Mouse (Mus musculus): ENCODE results near the gene Ube2q1. TPM values are rescaled to one million over a fixed set of nuclear protein-coding genes. Genes with fewer than 3 reads are reported as not detected.
"Not testable (repeated sequence)": the region's sequence is repeated elsewhere in the genome, so short reads cannot be mapped to it uniquely, and the experiment has no call there.

Ube2q1 gene
- polyA plus RNA-seq, 1 experiment from 2014 or later = 9.8 TPM

DNA sequence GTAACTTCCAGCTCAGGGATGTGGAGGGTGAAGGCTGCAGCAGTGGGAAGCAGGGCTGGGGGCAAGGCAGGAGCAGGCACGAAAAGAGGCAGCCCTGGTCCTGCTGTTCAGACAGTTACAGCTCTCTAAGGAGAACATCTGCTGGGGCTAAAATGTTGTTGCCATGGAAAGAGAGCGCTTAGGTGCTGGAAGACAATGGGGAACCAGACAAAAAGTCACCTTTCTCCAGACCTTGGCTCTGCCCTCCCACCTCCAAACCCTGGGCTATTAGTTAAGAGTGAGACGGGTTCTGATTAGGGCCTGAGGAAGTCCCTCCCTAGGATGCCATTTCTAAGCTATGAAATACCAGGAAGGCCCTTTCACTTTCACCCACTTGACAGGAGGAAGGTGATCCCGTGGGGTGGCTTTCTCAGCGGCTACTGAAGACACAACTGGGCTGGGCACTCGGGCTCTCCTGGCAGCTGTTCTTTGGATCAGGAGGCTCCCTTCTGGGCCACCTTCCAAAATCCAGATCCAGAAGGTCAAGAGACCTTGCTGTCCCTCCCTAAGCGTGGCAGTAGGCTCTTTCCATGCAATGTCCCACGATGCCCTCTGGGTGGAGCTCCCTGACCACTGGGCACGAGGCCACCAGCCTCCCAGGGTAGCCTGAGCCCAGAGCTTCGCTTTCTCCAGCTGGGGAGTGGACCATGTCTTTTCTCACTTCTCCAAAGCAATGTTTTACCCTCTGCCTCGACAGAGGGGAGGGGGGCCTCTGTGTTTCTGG is 11.8 kb downstream of the Ube2q1 start:
- H3K4me1 ChIP-seq (ENCODE audit: insufficient read depth, low read length) = no peaks in the 10 kb centered on the region; the same call in 1 of the 2 replicates
- H3K27ac ChIP-seq (ENCODE audit: low read length) = no peak overlapping the region
- peaks cover 37% of the 10 kb centered on the region for H3K36me3 ChIP-seq (ENCODE audit: insufficient read depth, low read length)
- H3K27me3 ChIP-seq (ENCODE audit: insufficient read depth, low read length) = no peaks in the 10 kb centered on the region
- ATAC-seq (ENCODE audit: low FRiP score, low TSS enrichment) = peak; percentile 69
- no peak overlapping the region for H3K4me2 ChIP-seq (replicated peaks; ENCODE audit: low read depth, low read length)
- H3K9me3 ChIP-seq (ENCODE audit: low read length) = no peaks in the 10 kb centered on the region
- WGBS = 13% methylated on average over 11 of the region's 11 CpGs
- no peak overlapping the region for H3K9ac ChIP-seq (replicated peaks; ENCODE audit: low read length)
- H3K4me3 ChIP-seq (ENCODE audit: low read length) = no peak overlapping the region

DNA sequence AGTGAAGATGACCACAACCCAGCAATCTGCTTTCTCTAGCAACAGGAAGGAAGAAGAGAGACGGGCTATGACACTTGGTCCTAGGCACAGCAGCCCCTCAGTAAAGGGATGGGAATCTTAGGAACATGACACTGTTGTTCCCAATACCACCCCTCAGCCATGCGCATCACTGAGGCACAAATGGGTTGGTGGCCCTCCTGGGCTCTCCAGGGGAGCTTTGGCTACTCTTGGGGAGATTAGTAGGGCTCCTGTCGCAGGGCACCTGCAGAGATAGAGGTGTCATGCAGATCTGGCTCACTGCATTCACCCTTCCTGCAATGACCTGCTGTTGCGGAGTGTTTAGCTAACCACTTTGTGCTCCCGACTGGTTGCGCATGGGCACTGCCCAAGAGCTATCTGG is 12.9 kb downstream of the Ube2q1 start:
- 78% methylated on average over 6 of the region's 6 CpGs for WGBS
- ATAC-seq (ENCODE audit: low FRiP score, low TSS enrichment) = no peak
- Histone ChIP-seq H3K4me2 (replicated peaks; ENCODE audit: low read depth, low read length) (no peak overlapping the region), H3K27me3 (ENCODE audit: insufficient read depth, low read length) (no peaks in the 10 kb centered on the region), H3K36me3 (ENCODE audit: insufficient read depth, low read length) (peaks cover 26% of the 10 kb centered on the region), H3K4me3 (ENCODE audit: low read length) (no peak overlapping the region), H3K9ac (replicated peaks; ENCODE audit: low read length) (no peak overlapping the region), H3K27ac (ENCODE audit: low read length) (no peak overlapping the region), H3K4me1 (ENCODE audit: insufficient read depth, low read length) (no peaks in the 10 kb centered on the region; the same call in 1 of the 2 replicates), H3K9me3 (ENCODE audit: low read length) (no peaks in the 10 kb centered on the region)

DNA sequence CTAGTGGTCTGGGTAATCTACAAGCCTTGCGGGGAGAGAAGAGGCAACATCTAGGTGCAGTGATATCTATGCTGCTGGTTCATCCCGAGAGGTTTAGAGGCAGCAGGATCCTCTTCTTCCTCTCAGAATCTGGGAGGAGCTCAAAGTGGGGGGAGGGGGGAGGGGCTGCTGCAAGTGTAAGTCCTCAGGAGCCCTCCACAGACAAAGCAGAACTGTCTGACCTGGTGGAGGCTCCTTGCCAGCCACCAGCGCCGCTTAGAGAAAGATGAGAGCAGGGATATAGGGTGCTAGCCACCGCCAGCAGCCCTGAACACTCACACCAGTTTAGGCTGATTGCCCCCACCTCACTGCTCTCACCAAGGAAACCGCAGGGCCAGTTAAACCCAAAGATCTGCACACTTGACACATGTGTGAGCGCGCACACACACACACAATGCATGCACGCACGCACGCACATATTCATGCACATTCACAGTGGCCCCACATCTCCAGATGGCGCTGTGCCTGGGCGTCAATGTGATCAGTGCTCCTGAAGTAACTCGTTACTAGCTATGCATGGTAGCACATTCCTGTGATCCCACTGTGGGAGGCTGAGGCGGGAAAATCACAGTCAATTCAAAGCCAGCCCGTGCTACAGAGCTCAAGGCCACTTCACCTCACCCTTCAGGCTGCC is 15.4 kb downstream of the Ube2q1 start:
- H3K27me3 ChIP-seq (ENCODE audit: insufficient read depth, low read length) = no peaks in the 10 kb centered on the region
- no peak overlapping the region for H3K4me3 ChIP-seq (ENCODE audit: low read length)
- WGBS = 79% methylated on average over 16 of the region's 16 CpGs
- no peak; the same call in 1 of the 2 replicates for ATAC-seq (ENCODE audit: low FRiP score, low TSS enrichment)
- H3K27ac ChIP-seq (ENCODE audit: low read length) = no peak overlapping the region
- no peak overlapping the region for H3K9ac ChIP-seq (replicated peaks; ENCODE audit: low read length)
- no peaks in the 10 kb centered on the region for H3K9me3 ChIP-seq (ENCODE audit: low read length)
- 0 out of 2 replicates have a peak, but pooled peaks cover under 1% of the 10 kb centered on the region for H3K36me3 ChIP-seq (ENCODE audit: insufficient read depth, low read length)
- no peak overlapping the region for H3K4me2 ChIP-seq (replicated peaks; ENCODE audit: low read depth, low read length)
- H3K4me1 ChIP-seq (ENCODE audit: insufficient read depth, low read length) = no peaks in the 10 kb centered on the region; the same call in 1 of the 2 replicates

DNA sequence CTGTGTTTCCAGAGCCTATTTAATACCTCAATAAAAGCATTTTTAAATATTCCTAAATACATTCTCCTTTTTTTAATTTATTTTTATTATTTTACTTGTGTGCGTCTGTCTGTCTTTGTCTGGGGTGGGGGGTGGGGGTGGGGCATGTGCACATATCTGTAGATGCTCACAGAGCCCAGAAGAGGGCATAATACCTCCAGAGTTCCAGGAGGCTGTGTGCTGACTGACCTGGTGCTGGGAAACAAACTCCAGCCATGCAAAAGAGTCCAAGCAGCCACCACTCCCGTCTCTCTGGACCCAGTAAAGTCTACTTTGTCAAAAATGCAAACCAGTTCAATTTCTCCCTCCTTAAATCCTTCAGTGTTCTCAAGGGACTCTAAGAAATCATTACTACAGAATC is 21.2 kb downstream of the Ube2q1 start:
- H3K4me3 ChIP-seq (ENCODE audit: low read length) = no peak overlapping the region
- no peak overlapping the region for H3K4me2 ChIP-seq (replicated peaks; ENCODE audit: low read depth, low read length)
- H3K36me3 ChIP-seq (ENCODE audit: insufficient read depth, low read length) = no peaks in the 10 kb centered on the region
- no peaks in the 10 kb centered on the region for H3K27me3 ChIP-seq (ENCODE audit: insufficient read depth, low read length)
- 75% methylated on average over 2 of the region's 2 CpGs for WGBS
- no peak overlapping the region for H3K27ac ChIP-seq (ENCODE audit: low read length)
- H3K9ac ChIP-seq (replicated peaks; ENCODE audit: low read length) = no peak overlapping the region
- no peaks in the 10 kb centered on the region for H3K9me3 ChIP-seq (ENCODE audit: low read length)
- H3K4me1 ChIP-seq (ENCODE audit: insufficient read depth, low read length) = no peaks in the 10 kb centered on the region
- no peak for ATAC-seq (ENCODE audit: low FRiP score, low TSS enrichment)

DNA sequence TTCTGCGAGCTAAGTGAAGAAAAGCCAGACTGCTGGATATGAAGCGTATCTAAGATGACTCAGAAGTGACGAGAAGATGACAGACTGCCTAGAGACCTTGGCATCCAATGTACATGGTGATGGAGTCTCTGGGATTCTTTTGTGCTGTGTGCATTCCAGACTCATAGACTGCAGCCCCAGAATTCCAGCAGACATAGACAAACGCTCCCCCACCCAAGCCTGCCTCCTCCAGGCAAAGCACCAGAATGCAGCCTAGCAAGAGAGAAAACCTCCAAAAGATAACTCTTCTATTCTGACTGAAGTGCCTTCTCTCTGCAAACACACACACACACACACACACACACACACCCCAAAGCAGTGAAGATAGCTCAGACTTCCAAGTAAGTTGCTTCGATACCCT is 22.3 kb downstream of the Ube2q1 start:
- no peaks in the 10 kb centered on the region for H3K4me1 ChIP-seq (ENCODE audit: insufficient read depth, low read length)
- H3K36me3 ChIP-seq (ENCODE audit: insufficient read depth, low read length) = no peaks in the 10 kb centered on the region
- 76% methylated on average over 5 of the region's 5 CpGs for WGBS
- no peak for ATAC-seq (ENCODE audit: low FRiP score, low TSS enrichment)
- H3K27me3 ChIP-seq (ENCODE audit: insufficient read depth, low read length) = no peaks in the 10 kb centered on the region
- no peak overlapping the region for H3K4me2 ChIP-seq (replicated peaks; ENCODE audit: low read depth, low read length)
- H3K9me3 ChIP-seq (ENCODE audit: low read length) = no peaks in the 10 kb centered on the region
- no peak overlapping the region for H3K27ac ChIP-seq (ENCODE audit: low read length)
- H3K4me3 ChIP-seq (ENCODE audit: low read length) = no peak overlapping the region
- H3K9ac ChIP-seq (replicated peaks; ENCODE audit: low read length) = no peak overlapping the region

DNA sequence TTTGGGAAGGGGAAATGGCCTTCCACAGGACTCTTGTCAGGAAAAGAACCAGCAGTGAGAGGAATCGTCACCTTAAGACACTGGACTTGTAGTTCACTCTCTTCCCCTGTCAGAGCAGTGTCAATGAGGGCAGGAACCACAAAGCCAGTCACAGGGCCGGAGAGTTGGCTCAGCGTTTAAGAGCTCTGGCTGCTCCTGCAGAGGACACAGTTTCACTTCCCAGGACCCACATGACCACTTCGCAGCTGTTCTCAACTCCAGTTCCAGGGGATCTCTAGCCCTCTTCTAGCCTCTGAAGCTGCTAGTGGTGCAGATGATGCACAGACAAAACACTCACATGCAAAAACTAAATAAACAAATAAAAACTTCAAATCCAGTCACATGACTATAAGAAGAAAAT is 22.9 kb downstream of the Ube2q1 start:
- H3K9ac ChIP-seq (replicated peaks; ENCODE audit: low read length) = no peak overlapping the region
- no peaks in the 10 kb centered on the region for H3K36me3 ChIP-seq (ENCODE audit: insufficient read depth, low read length)
- no peaks in the 10 kb centered on the region for H3K27me3 ChIP-seq (ENCODE audit: insufficient read depth, low read length)
- no peak overlapping the region for H3K27ac ChIP-seq (ENCODE audit: low read length)
- WGBS = 29% methylated on average over 4 of the region's 4 CpGs
- no peaks in the 10 kb centered on the region for H3K9me3 ChIP-seq (ENCODE audit: low read length)
- H3K4me3 ChIP-seq (ENCODE audit: low read length) = no peak overlapping the region
- H3K4me1 ChIP-seq (ENCODE audit: insufficient read depth, low read length) = no peaks in the 10 kb centered on the region
- ATAC-seq (ENCODE audit: low FRiP score, low TSS enrichment) = no peak
- H3K4me2 ChIP-seq (replicated peaks; ENCODE audit: low read depth, low read length) = no peak overlapping the region

DNA sequence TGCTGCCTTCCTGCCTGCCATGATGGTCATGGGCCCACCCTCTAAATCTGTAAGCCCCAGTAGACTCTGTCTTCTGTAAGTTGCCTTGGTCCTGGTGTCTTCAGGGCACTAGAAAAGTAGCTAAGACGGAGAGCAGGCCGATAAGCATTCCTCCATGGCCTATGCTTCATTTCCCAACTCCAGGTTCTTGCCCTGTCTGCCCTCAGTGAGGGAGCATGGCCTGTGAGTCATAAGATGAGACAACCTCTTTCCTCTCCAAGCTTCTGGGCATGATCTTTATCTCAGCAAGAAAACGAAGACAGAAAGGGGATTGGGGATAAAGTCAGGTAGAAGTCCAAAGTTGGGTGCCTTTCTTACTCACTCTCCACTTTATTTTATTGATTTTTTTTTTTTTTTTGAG is 25.1 kb downstream of the Ube2q1 start:
- no peak for ATAC-seq (ENCODE audit: low FRiP score, low TSS enrichment)
- Histone ChIP-seq H3K36me3 (ENCODE audit: insufficient read depth, low read length) (no peaks in the 10 kb centered on the region), H3K4me3 (ENCODE audit: low read length) (no peak overlapping the region), H3K9me3 (ENCODE audit: low read length) (no peaks in the 10 kb centered on the region), H3K4me2 (replicated peaks; ENCODE audit: low read depth, low read length) (no peak overlapping the region), H3K27me3 (ENCODE audit: insufficient read depth, low read length) (no peaks in the 10 kb centered on the region), H3K27ac (ENCODE audit: low read length) (no peak overlapping the region), H3K4me1 (ENCODE audit: insufficient read depth, low read length) (no peaks in the 10 kb centered on the region), H3K9ac (replicated peaks; ENCODE audit: low read length) (no peak overlapping the region)
- 79% methylated on average over 3 of the region's 3 CpGs for WGBS

DNA sequence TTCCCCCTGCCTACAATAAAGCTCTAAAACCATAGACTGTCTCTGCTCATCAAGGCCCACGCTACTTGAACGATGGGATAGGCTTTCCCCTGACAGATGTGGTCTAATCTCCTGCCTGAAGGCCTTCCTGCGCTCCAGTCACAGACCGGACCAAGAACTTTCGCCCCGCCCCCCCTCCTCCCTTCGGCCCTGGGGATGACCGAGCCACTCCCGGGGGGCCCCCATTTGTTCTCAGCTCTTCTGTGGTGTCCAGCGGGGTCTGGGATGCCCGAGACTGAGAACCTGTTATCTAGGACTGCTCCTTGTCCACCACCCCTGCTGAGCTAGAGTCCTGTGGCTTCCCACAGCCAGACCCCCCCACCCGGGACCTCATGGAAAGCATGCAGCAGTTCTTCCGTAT is 26.1 kb downstream of the Ube2q1 start:
- 7% methylated on average over 13 of the region's 13 CpGs for WGBS
- no peak overlapping the region for H3K4me3 ChIP-seq (ENCODE audit: low read length)
- H3K9me3 ChIP-seq (ENCODE audit: low read length) = no peaks in the 10 kb centered on the region
- H3K9ac ChIP-seq (replicated peaks; ENCODE audit: low read length) = no peak overlapping the region
- peak overlapping the region; percentile 33; the same call in 1 of the 2 replicates for H3K4me2 ChIP-seq (replicated peaks; ENCODE audit: low read depth, low read length)
- H3K27ac ChIP-seq (ENCODE audit: low read length) = no peak overlapping the region
- H3K36me3 ChIP-seq (ENCODE audit: insufficient read depth, low read length) = no peaks in the 10 kb centered on the region
- ATAC-seq (ENCODE audit: low FRiP score, low TSS enrichment) = no peak
- H3K4me1 ChIP-seq (ENCODE audit: insufficient read depth, low read length) = no peaks in the 10 kb centered on the region
- no peaks in the 10 kb centered on the region for H3K27me3 ChIP-seq (ENCODE audit: insufficient read depth, low read length)

DNA sequence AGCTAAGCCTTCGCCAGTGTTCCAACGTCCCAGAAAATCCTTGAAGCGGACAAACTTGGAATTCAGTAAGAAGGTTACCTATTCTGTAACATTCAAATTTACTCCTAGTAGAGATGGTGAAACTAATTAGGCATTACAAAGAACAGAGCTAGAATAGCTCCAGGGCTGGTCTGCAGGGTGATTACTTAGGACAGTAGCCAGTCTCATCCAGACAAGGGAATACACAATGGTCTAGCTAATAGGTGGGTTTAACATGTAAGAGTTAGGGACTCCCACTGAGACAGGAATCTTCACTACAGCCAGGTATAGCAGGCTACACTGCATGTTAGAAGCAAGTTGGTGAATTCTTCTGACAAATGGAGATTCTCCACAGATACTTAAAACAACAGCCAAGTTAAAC is 26.7 kb downstream of the Ube2q1 start:
- not testable (repeated sequence) for H3K4me1 ChIP-seq (ENCODE audit: insufficient read depth, low read length); H3K4me3 ChIP-seq (ENCODE audit: low read length); H3K36me3 ChIP-seq (ENCODE audit: insufficient read depth, low read length); H3K9me3 ChIP-seq (ENCODE audit: low read length); ATAC-seq (ENCODE audit: low FRiP score, low TSS enrichment); H3K9ac ChIP-seq (replicated peaks; ENCODE audit: low read length); H3K4me2 ChIP-seq (replicated peaks; ENCODE audit: low read depth, low read length); H3K27me3 ChIP-seq (ENCODE audit: insufficient read depth, low read length); H3K27ac ChIP-seq (ENCODE audit: low read length)
- 52% methylated on average over 3 of the region's 3 CpGs for WGBS
